Mouse (Mus musculus) liver, postnatal 0 days (tissue): Measurements from ENCODE around the gene Ccdc92.

ENCODE experiments used
- CTCF ChIP-seq: sonication (generic); IDR thresholded peaks from 2 replicates; pipeline ENCODE4 v1.5.1; 2016; ENCODE audit warnings: antibody characterized with exemption, low read depth
- EP300 ChIP-seq: IDR thresholded peaks from 2 replicates; pipeline ENCODE4 v1.6.1; 2016; ENCODE audit warnings: antibody characterized with exemption, low read depth, mild to moderate bottlenecking

- no peak for TF ChIP-seq CTCF
- no peak for TF ChIP-seq EP300
Observed at GRCm38 (mm10) chr5:124830331-124830730, 31.9 kb downstream of the Ccdc92 start.
